Mouse (Mus musculus) gonadal fat pad, adult 2 months (tissue): ENCODE measurements at regions not wholly inside any gene's neighbourhood (a gene's known extent, or its start where the extent isn't known, plus 50 kb on each side); places are given as distances from the start of the nearest gene placed in this dataset.

Source experiments
- DNase-seq: peaks from one replicate; pipeline ENCODE4 v3.0.0-alpha.2; 2012; ENCODE audit warnings: low read depth

- no peak for DNase-seq
Observed at GRCm38 (mm10) chr3:119653007-119653565, 131.2 kb downstream of the Ptbp2 start.

GRCm38 (mm10) chr3:119638633-119639032, 145.6 kb downstream of the Ptbp2 start:
- DNase-seq = no peak

- no peak for DNase-seq
Observed at GRCm38 (mm10) chr3:119635641-119636040, 148.6 kb downstream of the Ptbp2 start.

GRCm38 (mm10) chr3:119633516-119633915, 150.8 kb downstream of the Ptbp2 start:
- no peak for DNase-seq

GRCm38 (mm10) chr3:119606116-119606515, 178.2 kb downstream of the Ptbp2 start:
- DNase-seq = no peak

GRCm38 (mm10) chr3:119588872-119589416, 195.3 kb downstream of the Ptbp2 start:
- no peak for DNase-seq

GRCm38 (mm10) chr3:119587971-119588370, 196.3 kb downstream of the Ptbp2 start:
- DNase-seq = no peak

GRCm38 (mm10) chr3:119575516-119575915, 208.8 kb downstream of the Ptbp2 start:
- no peak for DNase-seq

GRCm38 (mm10) chr3:119537884-119538283, 246.4 kb downstream of the Ptbp2 start:
- no peak for DNase-seq

- DNase-seq = no peak
Observed at GRCm38 (mm10) chr3:119524510-119525123, 259.6 kb downstream of the Ptbp2 start.

- no peak for DNase-seq
Observed at GRCm38 (mm10) chr3:119512596-119512995, 271.7 kb downstream of the Ptbp2 start.

- DNase-seq = no peak
Observed at GRCm38 (mm10) chr3:119509132-119509531, 275.1 kb downstream of the Ptbp2 start.

GRCm38 (mm10) chr3:119503471-119503972, 280.7 kb downstream of the Ptbp2 start:
- no peak for DNase-seq

- peak; percentile 2 for DNase-seq
Observed at GRCm38 (mm10) chr3:119498711-119499110, 285.6 kb downstream of the Ptbp2 start.

GRCm38 (mm10) chr3:119497880-119498279, 286.4 kb downstream of the Ptbp2 start:
- no peak for DNase-seq

- no peak for DNase-seq
Observed at GRCm38 (mm10) chr3:119494580-119494979, 289.7 kb downstream of the Ptbp2 start.

GRCm38 (mm10) chr3:119492627-119493026, 291.6 kb downstream of the Ptbp2 start:
- no peak for DNase-seq

GRCm38 (mm10) chr3:119489336-119489735, 294.9 kb downstream of the Ptbp2 start:
- DNase-seq = no peak
